Mouse (Mus musculus): ENCODE results near the gene Vps13c.

Vps13c gene

GRCm38 (mm10) chr9:67883349-67883984, 43.3 kb downstream of the Vps13c start:
- no peak for DNase-seq (ENCODE audit: low spot score)

- no peak for DNase-seq (ENCODE audit: low spot score)
These were observed 43.9 kb downstream of the Vps13c start for GRCm38 (mm10) chr9:67884095-67884494.

GRCm38 (mm10) chr9:67886981-67887720, 47.0 kb downstream of the Vps13c start:
- DNase-seq (ENCODE audit: low spot score): no peak

GRCm38 (mm10) chr9:67893474-67893873, 53.3 kb downstream of the Vps13c start:
- no peak for DNase-seq (ENCODE audit: low spot score)

GRCm38 (mm10) chr9:67896646-67897295, 56.6 kb downstream of the Vps13c start:
- no peak for DNase-seq (ENCODE audit: low spot score)

- DNase-seq (ENCODE audit: low spot score): no peak
These were observed 60.2 kb downstream of the Vps13c start for GRCm38 (mm10) chr9:67900398-67900797.

GRCm38 (mm10) chr9:67904355-67904754, 64.2 kb downstream of the Vps13c start:
- DNase-seq (ENCODE audit: low spot score): no peak

- DNase-seq (ENCODE audit: low spot score): no peak
These were observed 65.3 kb downstream of the Vps13c start for GRCm38 (mm10) chr9:67905541-67905940.

GRCm38 (mm10) chr9:67914681-67915080, 74.5 kb downstream of the Vps13c start:
- DNase-seq (ENCODE audit: low spot score): no peak

GRCm38 (mm10) chr9:67922350-67922749, 82.2 kb downstream of the Vps13c start:
- no peak for DNase-seq (ENCODE audit: low spot score)

- no peak for DNase-seq (ENCODE audit: low spot score)
These were observed 90.4 kb downstream of the Vps13c start for GRCm38 (mm10) chr9:67930629-67931028.

- DNase-seq (ENCODE audit: low spot score): no peak
These were observed 97.1 kb downstream of the Vps13c start for GRCm38 (mm10) chr9:67937286-67937685.

- no peak for DNase-seq (ENCODE audit: low spot score)
These were observed 115.3 kb downstream of the Vps13c start for GRCm38 (mm10) chr9:67955466-67956010.

GRCm38 (mm10) chr9:67961953-67962352, 121.8 kb downstream of the Vps13c start:
- no peak for DNase-seq (ENCODE audit: low spot score)

- DNase-seq (ENCODE audit: low spot score): no peak
These were observed 125.7 kb downstream of the Vps13c start for GRCm38 (mm10) chr9:67965889-67966288.

GRCm38 (mm10) chr9:67967011-67967410, 126.8 kb downstream of the Vps13c start:
- DNase-seq (ENCODE audit: low spot score): no peak

GRCm38 (mm10) chr9:67973451-67973850, 133.3 kb downstream of the Vps13c start:
- DNase-seq (ENCODE audit: low spot score): no peak

- DNase-seq (ENCODE audit: low spot score): no peak
These were observed 135.3 kb downstream of the Vps13c start for GRCm38 (mm10) chr9:67975491-67975890.

- no peak for DNase-seq (ENCODE audit: low spot score)
These were observed 166.4 kb downstream of the Vps13c start for GRCm38 (mm10) chr9:68006566-68006965.

GRCm38 (mm10) chr9:68014991-68015396, 174.8 kb downstream of the Vps13c start:
- DNase-seq (ENCODE audit: low spot score): peak; percentile 72

- DNase-seq (ENCODE audit: low spot score): peak; percentile 29
These were observed 176.2 kb downstream of the Vps13c start for GRCm38 (mm10) chr9:68016255-68016954.

GRCm38 (mm10) chr9:68020776-68021365, 180.7 kb downstream of the Vps13c start:
- peak; percentile 33 for DNase-seq (ENCODE audit: low spot score)

Measured in ovary, postnatal 36 days (tissue).